Mouse (Mus musculus): Measurements from ENCODE around the gene Tfr2. TPM values are rescaled to one million over a fixed set of nuclear protein-coding genes. Genes with fewer than 3 reads are reported as not detected.
"Not testable (repeated sequence)": the region's sequence is repeated elsewhere in the genome, so short reads cannot be mapped to it uniquely, and the experiment has no call there.

Gene Tfr2
- total RNA-seq, 2 experiments from 2014 or later = 0.56 TPM; not detected in 1

- no peak for DNase-seq
These were observed 14.1 kb downstream of the Tfr2 start for GRCm38 (mm10) chr5:137583670-137584169.

- peak; percentile 77 for DNase-seq
These were observed 15.3 kb downstream of the Tfr2 start for GRCm38 (mm10) chr5:137584976-137585375.

GRCm38 (mm10) chr5:137590507-137590906 is 20.9 kb downstream of the Tfr2 start:
- DNase-seq = no peak

GRCm38 (mm10) chr5:137595921-137596320 is 26.3 kb downstream of the Tfr2 start:
- DNase-seq = no peak

- DNase-seq = no peak
These were observed 27.1 kb downstream of the Tfr2 start for GRCm38 (mm10) chr5:137596601-137597261.

- no peak for DNase-seq
These were observed 28.0 kb downstream of the Tfr2 start for GRCm38 (mm10) chr5:137597625-137598024.

GRCm38 (mm10) chr5:137598100-137598826 is 28.6 kb downstream of the Tfr2 start:
- no peak for DNase-seq

- no peak for DNase-seq
These were observed 30.0 kb downstream of the Tfr2 start for GRCm38 (mm10) chr5:137599600-137599999.

- DNase-seq = no peak
These were observed 30.6 kb downstream of the Tfr2 start for GRCm38 (mm10) chr5:137600281-137600618.

GRCm38 (mm10) chr5:137600619-137601364 is 31.2 kb downstream of the Tfr2 start, which contains the start of gene Mospd3:
Gene Mospd3 (minus strand): TSS chr5:137601058.
- peak; percentile 96 for DNase-seq

- peak; percentile 59 for DNase-seq
These were observed 31.7 kb downstream of the Tfr2 start for GRCm38 (mm10) chr5:137601365-137601729.

- no peak for DNase-seq
These were observed 38.4 kb downstream of the Tfr2 start for GRCm38 (mm10) chr5:137607860-137608653.

GRCm38 (mm10) chr5:137608654-137609190 is 39.1 kb downstream of the Tfr2 start:
- DNase-seq = no peak

- no peak for DNase-seq
These were observed 39.7 kb downstream of the Tfr2 start for GRCm38 (mm10) chr5:137609292-137609691.

GRCm38 (mm10) chr5:137610056-137610455 is 40.4 kb downstream of the Tfr2 start:
- no peak for DNase-seq

GRCm38 (mm10) chr5:137610548-137611244 is 41.1 kb downstream of the Tfr2 start:
- DNase-seq = peak; percentile 76

GRCm38 (mm10) chr5:137611245-137611602 is 41.6 kb downstream of the Tfr2 start:
- DNase-seq = peak; percentile 76

GRCm38 (mm10) chr5:137613076-137613475 is 43.4 kb downstream of the Tfr2 start:
- no peak for DNase-seq

- peak; percentile 42 for DNase-seq
These were observed 43.9 kb downstream of the Tfr2 start, which contains the start of gene Pcolce for GRCm38 (mm10) chr5:137613550-137613949. Gene Pcolce (minus strand): TSS chr5:137613784.

GRCm38 (mm10) chr5:137614921-137615320 is 45.3 kb downstream of the Tfr2 start:
- not testable (repeated sequence) for DNase-seq

GRCm38 (mm10) chr5:137615347-137615746 is 45.7 kb downstream of the Tfr2 start:
- no peak for DNase-seq

Data from gastrocnemius, postnatal 10 days (tissue).